Mouse (Mus musculus) adrenal gland, adult 18-20 months (tissue): ENCODE measurements around the gene Babam1. TPM values are rescaled to one million over a fixed set of nuclear protein-coding genes. Genes with fewer than 3 reads are reported as not detected.

Experiments used
- DNase-seq, 2 experiments: peaks; one replicate each; pipeline ENCODE4 v3.0.0; 2021 to 2022; ENCODE audit warnings: low spot score in 2 of 2
- long read RNA-seq, 2 experiments: library from polyadenylated mRNA; stranded (forward); transcript quantifications; one replicate each; pipeline ENCODE4 v2.0.0; 2021
- total RNA-seq, 2 experiments: library from RNA; stranded (reverse); gene quantifications; 1 replicate in 1 of 2; 2 replicates in 1 of 2; pipeline ENCODE4 v1.2.3; 2021

Gene Babam1
- total RNA-seq: 100 to 1,000 TPM in 1 of 2 experiments, 10 to 100 TPM in 1; 97.9 to 107 TPM
- long read RNA-seq, experiment 1, transcript Babam1-201 (9 exons, 1,433 nt): major isoform, 35 of 44 reads
- long read RNA-seq, experiment 1, partial matches to known transcripts: 1 of 44 reads
- long read RNA-seq, experiment 1, other reads (novel, unspliced or antisense): 8 of 44 reads
- long read RNA-seq, experiment 2, transcript Babam1-201 (9 exons, 1,433 nt): major isoform, 93 of 124 reads
- long read RNA-seq, experiment 2, partial matches to known transcripts: 15 of 124 reads
- long read RNA-seq, experiment 2, other reads (novel, unspliced or antisense): 16 of 124 reads

DNA sequence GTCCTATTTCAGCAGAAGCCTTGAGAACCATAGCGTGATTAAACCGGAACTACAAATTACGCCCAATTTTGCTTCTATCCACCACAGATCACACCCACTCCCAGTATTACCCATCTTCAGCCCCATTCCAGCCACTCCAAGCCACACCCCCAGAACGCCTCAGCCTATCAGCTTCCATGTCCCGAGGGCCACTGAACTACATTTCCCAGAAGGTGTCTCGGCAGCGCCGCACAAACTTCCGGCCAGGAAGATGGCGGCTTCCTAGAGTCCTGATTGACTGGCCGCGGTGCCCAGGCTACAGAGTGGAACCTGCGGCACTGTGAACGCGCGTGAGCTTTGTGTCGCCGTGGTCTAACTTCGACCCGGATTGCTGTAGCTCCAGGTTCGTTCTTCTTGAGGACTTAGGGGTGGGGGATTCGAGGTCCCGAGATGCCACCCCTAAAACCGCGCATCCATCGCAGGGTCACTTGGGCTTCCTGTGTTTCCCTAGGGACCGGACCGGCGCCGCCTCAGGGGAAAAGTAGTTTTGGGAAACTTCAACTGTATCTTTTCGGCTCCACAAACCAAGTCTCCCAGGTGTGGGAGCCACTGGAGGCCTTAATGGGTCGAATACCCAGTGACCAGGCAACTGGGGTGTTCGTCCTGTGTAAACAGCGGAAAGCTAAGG, at the start of gene Babam1:
TSS of gene Babam1 (plus strand) at position 223 of the 667 bp plus-strand sequence.
- peak; percentile 79 to 82 for DNase-seq

- no peak for DNase-seq
Measured at GRCm38 (mm10) chr8:71351117-71351516, 45.5 kb upstream of the Babam1 start.

DNA sequence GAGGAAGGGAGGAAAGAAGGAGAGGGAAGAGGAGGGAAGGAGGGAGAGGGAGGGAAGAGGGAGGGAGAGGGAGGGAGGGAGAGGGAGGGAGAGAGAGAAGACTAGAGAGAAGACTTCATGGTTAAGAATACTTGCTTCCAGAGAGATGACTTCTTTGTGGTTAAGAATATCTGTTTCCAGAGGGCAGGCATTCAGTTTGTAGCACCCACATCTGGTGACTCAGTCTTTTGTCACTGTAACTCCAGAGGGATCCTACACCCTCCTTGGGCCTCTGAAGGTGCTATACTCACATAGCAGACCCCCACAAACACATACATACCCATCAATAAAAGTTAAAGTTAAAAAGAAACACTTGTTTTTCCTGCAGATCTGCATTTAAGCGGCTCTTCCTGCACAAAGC, 45.1 kb upstream of the Babam1 start:
- DNase-seq: no peak

GRCm38 (mm10) chr8:71358026-71358425, 38.6 kb upstream of the Babam1 start:
- no peak for DNase-seq

DNA sequence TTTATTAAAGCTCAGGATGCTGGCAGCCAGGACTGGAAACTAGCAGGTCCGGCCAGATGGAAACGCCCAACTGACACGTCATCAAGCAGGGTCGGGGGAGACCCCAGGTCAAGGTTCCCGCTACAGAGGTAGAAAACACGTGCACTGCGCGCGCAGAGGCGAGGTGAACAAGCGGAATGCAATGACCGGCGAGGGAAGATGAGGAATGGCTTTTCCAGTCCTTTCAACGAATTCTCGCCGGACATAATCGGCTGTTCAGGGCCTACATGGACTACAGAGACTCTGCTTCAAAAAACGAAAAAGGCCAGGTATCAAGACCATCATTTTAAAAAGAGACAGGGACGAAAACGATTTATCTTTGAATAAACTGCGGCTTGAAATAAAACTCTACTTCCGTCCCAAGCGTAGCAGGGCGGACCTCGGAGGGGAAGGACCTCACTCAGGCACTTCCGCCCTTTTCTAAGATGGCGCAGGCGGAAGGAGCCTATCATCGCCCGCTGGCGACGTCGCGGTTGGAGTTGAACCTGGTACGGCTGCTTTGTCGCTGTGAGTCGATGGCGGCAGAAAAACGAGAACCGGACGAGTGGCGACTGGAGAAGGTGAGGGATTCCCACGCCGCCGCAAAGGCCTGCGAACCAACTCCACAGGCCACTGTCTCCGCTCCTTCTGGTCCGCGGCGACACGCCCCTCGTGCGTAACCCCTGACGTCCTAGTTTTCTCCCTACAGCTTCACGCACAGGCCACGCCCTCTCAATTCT, 29.7 kb upstream of the Babam1 start, which contains the start of gene Use1:
TSS of gene Use1 (plus strand) at position 78 of the 758 bp plus-strand sequence.
- peak; percentile 85 to 88 for DNase-seq

- DNase-seq: peak in 1 of 2 experiments; percentile 26
Measured at GRCm38 (mm10) chr8:71367529-71368176, 29.0 kb upstream of the Babam1 start.

DNA sequence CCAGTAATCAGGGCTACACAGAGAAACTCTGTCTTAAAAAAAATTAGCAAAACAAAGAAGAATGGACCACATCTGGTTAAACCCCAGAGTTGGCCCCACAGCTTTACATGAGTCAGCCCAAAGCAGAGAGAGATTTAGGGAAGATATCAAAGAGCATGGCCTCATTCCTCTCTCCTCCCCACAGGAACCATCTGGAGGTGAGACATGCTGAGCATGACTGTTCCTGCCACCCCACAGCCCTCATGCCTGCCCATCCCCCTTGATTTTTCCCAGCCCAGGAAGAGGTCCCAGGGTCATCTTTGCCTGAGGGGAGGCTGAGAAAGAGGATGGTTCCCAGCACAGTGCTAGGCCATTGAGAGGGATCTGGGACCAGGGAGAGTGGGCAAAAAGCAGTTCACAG, 28.3 kb upstream of the Babam1 start:
- no peak for DNase-seq

DNA sequence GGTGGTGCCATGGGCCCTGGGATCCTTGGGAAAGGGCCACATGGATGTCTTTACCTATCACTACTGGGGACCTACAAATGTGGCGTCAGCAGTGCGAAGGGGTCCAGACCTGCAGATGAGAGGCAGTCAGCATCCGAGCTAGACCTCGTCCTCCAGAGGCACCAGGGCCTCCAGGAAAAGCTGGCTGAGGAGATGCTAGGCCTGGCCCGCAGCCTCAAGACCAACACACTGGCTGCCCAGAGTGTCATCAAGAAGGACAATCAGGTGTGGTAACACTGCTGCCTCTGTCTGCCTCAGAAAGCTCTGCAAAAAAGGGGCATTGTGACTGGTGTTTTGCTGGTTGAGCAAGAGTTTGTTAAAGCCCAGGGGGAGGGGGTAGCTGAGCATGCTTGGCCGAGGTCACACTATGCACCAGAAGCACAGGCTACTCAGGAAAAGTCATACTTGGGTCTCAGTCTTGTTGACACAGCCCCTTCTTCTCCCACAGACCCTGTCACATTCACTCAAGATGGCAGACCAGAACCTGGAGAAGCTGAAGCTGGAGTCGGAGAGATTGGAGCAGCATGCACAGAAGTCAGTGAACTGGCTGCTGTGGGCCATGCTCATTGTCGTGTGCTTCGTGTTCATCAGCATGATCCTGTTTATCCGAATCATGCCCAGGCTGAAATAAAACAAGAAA, 27.5 kb upstream of the Babam1 start:
- DNase-seq: no peak

- no peak for DNase-seq
Measured at GRCm38 (mm10) chr8:71370711-71371235, 25.9 kb upstream of the Babam1 start.

GRCm38 (mm10) chr8:71371236-71371848, 25.3 kb upstream of the Babam1 start, which contains the start of gene Ocel1:
Gene Ocel1, plus strand, starts transcription at chr8:71371298.
- DNase-seq: peak; percentile 98 to 99

DNA sequence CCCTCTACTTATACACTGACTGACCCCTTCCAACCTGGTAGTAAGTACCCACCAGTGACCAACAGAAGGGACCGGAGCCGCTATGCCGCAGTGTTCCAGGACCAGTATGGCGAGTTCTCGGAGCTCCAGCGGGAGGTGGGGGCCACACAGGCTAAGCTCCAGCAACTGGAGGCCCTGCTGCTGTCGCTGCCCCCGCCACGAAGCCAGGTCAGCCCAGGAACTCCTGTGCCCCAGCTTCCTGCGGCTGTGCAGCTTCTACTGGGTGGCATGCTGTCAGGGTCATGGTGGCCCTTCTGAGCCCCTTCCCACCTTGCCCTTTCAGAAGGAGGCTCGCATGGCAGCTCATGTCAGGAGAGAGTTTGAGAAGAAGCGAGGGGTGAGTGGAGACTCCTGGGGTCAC, 24.2 kb upstream of the Babam1 start:
- no peak for DNase-seq

DNA sequence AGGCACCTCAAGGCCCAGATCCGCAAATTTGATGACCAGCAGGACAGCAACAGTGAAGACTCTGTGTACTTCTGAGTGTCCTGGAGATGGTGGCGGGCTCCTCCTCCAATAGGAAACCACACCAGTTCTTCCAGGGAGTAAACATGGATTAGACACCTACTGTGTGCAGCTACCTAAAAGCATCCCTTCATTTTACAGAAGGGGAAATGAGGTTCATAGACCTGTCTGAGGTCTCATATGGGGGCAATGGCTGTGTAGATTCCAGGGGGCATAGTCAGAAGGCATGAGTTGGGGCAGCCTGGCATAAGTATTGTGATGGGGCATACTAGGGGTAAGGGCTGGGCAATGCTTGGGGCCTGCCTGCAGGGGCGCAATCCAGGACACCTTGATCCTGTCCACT, 23.7 kb upstream of the Babam1 start:
- no peak for DNase-seq

DNA sequence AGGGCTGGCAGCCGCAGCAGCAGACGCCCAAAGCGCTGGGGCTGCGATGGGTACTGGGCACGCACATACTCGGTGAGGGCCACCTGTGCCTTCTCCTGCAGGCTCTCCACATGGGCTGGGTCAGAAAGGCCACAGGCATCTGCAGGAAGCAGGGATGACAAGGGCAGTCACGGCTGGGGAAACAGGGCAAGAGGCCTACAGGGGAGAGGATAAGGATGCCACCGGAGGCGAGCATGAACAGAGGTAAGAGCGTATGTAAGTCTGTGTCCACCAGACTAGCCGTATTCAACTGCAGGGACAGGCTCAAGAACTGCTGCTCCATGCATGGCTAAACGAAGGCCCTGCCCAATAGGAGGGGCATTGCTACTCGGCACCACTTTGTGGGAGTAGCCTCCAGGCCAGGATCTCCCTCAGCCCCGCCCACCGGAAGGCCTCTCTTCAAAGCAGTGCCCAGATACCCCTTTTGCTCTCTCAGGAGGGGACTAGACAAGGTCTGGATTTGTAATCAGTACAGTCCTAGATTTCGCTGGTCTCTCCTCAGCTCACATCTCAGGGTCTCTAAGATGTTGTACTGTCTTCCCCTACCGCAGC, 21.9 kb upstream of the Babam1 start:
- DNase-seq: no peak

- peak; percentile 59 to 63 for DNase-seq
Measured at GRCm38 (mm10) chr8:71375581-71376422, 20.9 kb upstream of the Babam1 start.

- DNase-seq: no peak
Measured at GRCm38 (mm10) chr8:71376423-71377030, 20.1 kb upstream of the Babam1 start.

- DNase-seq: no peak
Measured at GRCm38 (mm10) chr8:71379008-71379407, 17.7 kb upstream of the Babam1 start.

DNA sequence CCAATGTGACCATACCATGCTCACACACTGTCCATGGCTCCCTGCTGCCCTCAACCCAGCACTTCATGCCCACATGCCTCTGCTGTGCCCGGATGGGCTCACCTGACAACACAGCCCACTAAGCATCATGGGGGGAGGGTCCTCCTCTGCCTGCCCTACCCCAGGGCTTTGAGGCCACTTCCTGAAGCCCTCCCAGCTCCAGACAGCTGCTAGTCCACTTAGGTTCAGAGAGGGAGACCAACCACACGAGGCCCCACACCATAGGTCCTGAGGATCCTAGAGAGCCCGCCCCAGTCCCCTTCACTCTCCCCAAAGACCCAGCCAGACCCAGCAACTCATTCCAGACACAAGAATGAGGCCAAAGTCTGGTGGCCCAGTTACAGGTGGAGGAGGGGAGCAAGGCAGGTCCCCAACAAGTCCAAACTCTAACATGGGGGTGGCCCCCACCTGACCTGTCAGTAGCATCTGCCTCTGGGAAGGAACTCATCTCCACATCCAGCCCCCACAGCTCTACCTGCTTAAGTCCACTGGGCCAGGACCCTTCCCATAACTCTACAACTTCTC, 17.1 kb upstream of the Babam1 start:
- DNase-seq: no peak
